Mouse (Mus musculus): ENCODE results near the gene Larp1.

The Larp1 gene

GRCm38 (mm10) chr11:57985485-57985884 lies 23.4 kb upstream of the Larp1 start:
- no peak overlapping the region for H3K4me3 ChIP-seq (replicated peaks; ENCODE audit: low read length)
- H3K36me3 ChIP-seq (ENCODE audit: insufficient read depth, low read length), result no peaks in the 10 kb centered on the region
- H3K9me3 ChIP-seq (ENCODE audit: low read length), result no peaks in the 10 kb centered on the region
- no peaks in the 10 kb centered on the region for H3K27me3 ChIP-seq (ENCODE audit: insufficient read depth, low read length)
- peaks cover 58% of the 10 kb centered on the region for H3K4me1 ChIP-seq (replicated peaks; ENCODE audit: low read depth, low read length)
- no peak for TF ChIP-seq POU5F1 (IDR thresholded peaks at IDR 0.05; ENCODE audit: borderline replicate concordance, low read length)
- no peak for TF ChIP-seq NANOG (IDR thresholded peaks at IDR 0.05; ENCODE audit: borderline replicate concordance, low read length)
- TF ChIP-seq CTCF (conservative IDR thresholded peaks at IDR 0.05; ENCODE audit: low read length), result no peak

- no peaks in the 10 kb centered on the region for H3K27me3 ChIP-seq (ENCODE audit: insufficient read depth, low read length)
- H3K4me1 ChIP-seq (replicated peaks; ENCODE audit: low read depth, low read length), result peaks cover 53% of the 10 kb centered on the region
- H3K4me3 ChIP-seq (replicated peaks; ENCODE audit: low read length), result no peak overlapping the region
- no peaks in the 10 kb centered on the region for H3K9me3 ChIP-seq (ENCODE audit: low read length)
- TF ChIP-seq POU5F1 (IDR thresholded peaks at IDR 0.05; ENCODE audit: borderline replicate concordance, low read length), result no peak
- no peak for TF ChIP-seq CTCF (conservative IDR thresholded peaks at IDR 0.05; ENCODE audit: low read length)
- TF ChIP-seq NANOG (IDR thresholded peaks at IDR 0.05; ENCODE audit: borderline replicate concordance, low read length), result no peak
- H3K36me3 ChIP-seq (ENCODE audit: insufficient read depth, low read length), result no peaks in the 10 kb centered on the region
Measured at GRCm38 (mm10) chr11:57986053-57986452, 22.8 kb upstream of the Larp1 start.

GRCm38 (mm10) chr11:57986456-57986855 lies 22.4 kb upstream of the Larp1 start:
- no peaks in the 10 kb centered on the region for H3K27me3 ChIP-seq (ENCODE audit: insufficient read depth, low read length)
- H3K4me3 ChIP-seq (replicated peaks; ENCODE audit: low read length), result no peak overlapping the region
- TF ChIP-seq CTCF (conservative IDR thresholded peaks at IDR 0.05; ENCODE audit: low read length) (no peak), POU5F1 (IDR thresholded peaks at IDR 0.05; ENCODE audit: borderline replicate concordance, low read length) (no peak), NANOG (IDR thresholded peaks at IDR 0.05; ENCODE audit: borderline replicate concordance, low read length) (no peak)
- H3K36me3 ChIP-seq (ENCODE audit: insufficient read depth, low read length), result no peaks in the 10 kb centered on the region
- peaks cover 49% of the 10 kb centered on the region for H3K4me1 ChIP-seq (replicated peaks; ENCODE audit: low read depth, low read length)
- H3K9me3 ChIP-seq (ENCODE audit: low read length), result no peaks in the 10 kb centered on the region

GRCm38 (mm10) chr11:57986861-57987260 lies 22.0 kb upstream of the Larp1 start:
- no peak for TF ChIP-seq CTCF (conservative IDR thresholded peaks at IDR 0.05; ENCODE audit: low read length)

GRCm38 (mm10) chr11:57998168-57998567 lies 10.7 kb upstream of the Larp1 start:
- H3K36me3 ChIP-seq (ENCODE audit: insufficient read depth, low read length), result no peaks in the 10 kb centered on the region
- TF ChIP-seq CTCF (conservative IDR thresholded peaks at IDR 0.05; ENCODE audit: low read length), result no peak
- no peak overlapping the region for H3K4me3 ChIP-seq (replicated peaks; ENCODE audit: low read length)
- H3K4me1 ChIP-seq (replicated peaks; ENCODE audit: low read depth, low read length), result peaks cover 45% of the 10 kb centered on the region
- no peaks in the 10 kb centered on the region for H3K9me3 ChIP-seq (ENCODE audit: low read length)
- H3K27me3 ChIP-seq (ENCODE audit: insufficient read depth, low read length), result no peaks in the 10 kb centered on the region

More at GRCm38 (mm10) chr11:57986861-57987260, 22.0 kb upstream of the Larp1 start:
- H3K4me3 ChIP-seq (replicated peaks; ENCODE audit: low read length), result no peak overlapping the region
- H3K36me3 ChIP-seq (ENCODE audit: insufficient read depth, low read length), result no peaks in the 10 kb centered on the region
- no peaks in the 10 kb centered on the region for H3K27me3 ChIP-seq (ENCODE audit: insufficient read depth, low read length)
- no peaks in the 10 kb centered on the region for H3K9me3 ChIP-seq (ENCODE audit: low read length)
- H3K4me1 ChIP-seq (replicated peaks; ENCODE audit: low read depth, low read length), result peaks cover 45% of the 10 kb centered on the region

GRCm38 (mm10) chr11:57998872-57999271 lies 10.0 kb upstream of the Larp1 start:
- H3K27me3 ChIP-seq (ENCODE audit: insufficient read depth, low read length), result no peaks in the 10 kb centered on the region
- no peak overlapping the region for H3K4me3 ChIP-seq (replicated peaks; ENCODE audit: low read length)
- H3K9me3 ChIP-seq (ENCODE audit: low read length), result no peaks in the 10 kb centered on the region
- TF ChIP-seq POU5F1 (IDR thresholded peaks at IDR 0.05; ENCODE audit: borderline replicate concordance, low read length) (no peak), CTCF (conservative IDR thresholded peaks at IDR 0.05; ENCODE audit: low read length) (no peak), NANOG (IDR thresholded peaks at IDR 0.05; ENCODE audit: borderline replicate concordance, low read length) (no peak)
- no peaks in the 10 kb centered on the region for H3K36me3 ChIP-seq (ENCODE audit: insufficient read depth, low read length)
- peaks cover 52% of the 10 kb centered on the region for H3K4me1 ChIP-seq (replicated peaks; ENCODE audit: low read depth, low read length)

- H3K36me3 ChIP-seq (ENCODE audit: insufficient read depth, low read length), result no peaks in the 10 kb centered on the region
- H3K9me3 ChIP-seq (ENCODE audit: low read length), result no peaks in the 10 kb centered on the region
- H3K4me1 ChIP-seq (replicated peaks; ENCODE audit: low read depth, low read length), result peaks cover 58% of the 10 kb centered on the region
- no peak overlapping the region for H3K4me3 ChIP-seq (replicated peaks; ENCODE audit: low read length)
- no peak for TF ChIP-seq CTCF (conservative IDR thresholded peaks at IDR 0.05; ENCODE audit: low read length)
- TF ChIP-seq POU5F1 (IDR thresholded peaks at IDR 0.05; ENCODE audit: borderline replicate concordance, low read length), result no peak
- TF ChIP-seq NANOG (IDR thresholded peaks at IDR 0.05; ENCODE audit: borderline replicate concordance, low read length), result no peak
- H3K27me3 ChIP-seq (ENCODE audit: insufficient read depth, low read length), result no peaks in the 10 kb centered on the region
Measured at GRCm38 (mm10) chr11:58003126-58003525, 5.7 kb upstream of the Larp1 start.

- Histone ChIP-seq H3K9me3 (ENCODE audit: low read length) (no peaks in the 10 kb centered on the region), H3K27me3 (ENCODE audit: insufficient read depth, low read length) (no peaks in the 10 kb centered on the region), H3K4me1 (replicated peaks; ENCODE audit: low read depth, low read length) (peaks cover 56% of the 10 kb centered on the region), H3K36me3 (ENCODE audit: insufficient read depth, low read length) (no peaks in the 10 kb centered on the region), H3K4me3 (replicated peaks; ENCODE audit: low read length) (no peak overlapping the region)
- no peak for TF ChIP-seq POU5F1 (IDR thresholded peaks at IDR 0.05; ENCODE audit: borderline replicate concordance, low read length)
- TF ChIP-seq NANOG (IDR thresholded peaks at IDR 0.05; ENCODE audit: borderline replicate concordance, low read length), result no peak
- TF ChIP-seq CTCF (conservative IDR thresholded peaks at IDR 0.05; ENCODE audit: low read length), result no peak
Measured at GRCm38 (mm10) chr11:58003734-58004133, 5.1 kb upstream of the Larp1 start.

GRCm38 (mm10) chr11:58005110-58005509 lies 3.8 kb upstream of the Larp1 start:
- H3K36me3 ChIP-seq (ENCODE audit: insufficient read depth, low read length), result no peaks in the 10 kb centered on the region
- peaks cover 51% of the 10 kb centered on the region for H3K4me1 ChIP-seq (replicated peaks; ENCODE audit: low read depth, low read length)
- no peak overlapping the region for H3K4me3 ChIP-seq (replicated peaks; ENCODE audit: low read length)
- H3K9me3 ChIP-seq (ENCODE audit: low read length), result no peaks in the 10 kb centered on the region
- TF ChIP-seq POU5F1 (IDR thresholded peaks at IDR 0.05; ENCODE audit: borderline replicate concordance, low read length), result no peak
- no peak for TF ChIP-seq NANOG (IDR thresholded peaks at IDR 0.05; ENCODE audit: borderline replicate concordance, low read length)
- TF ChIP-seq CTCF (conservative IDR thresholded peaks at IDR 0.05; ENCODE audit: low read length), result no peak
- H3K27me3 ChIP-seq (ENCODE audit: insufficient read depth, low read length), result no peaks in the 10 kb centered on the region

Measured in E14TG2a.4 (cell line).